Mouse (Mus musculus): Measurements from ENCODE around the gene Tmprss13.

Tmprss13 gene

DNA sequence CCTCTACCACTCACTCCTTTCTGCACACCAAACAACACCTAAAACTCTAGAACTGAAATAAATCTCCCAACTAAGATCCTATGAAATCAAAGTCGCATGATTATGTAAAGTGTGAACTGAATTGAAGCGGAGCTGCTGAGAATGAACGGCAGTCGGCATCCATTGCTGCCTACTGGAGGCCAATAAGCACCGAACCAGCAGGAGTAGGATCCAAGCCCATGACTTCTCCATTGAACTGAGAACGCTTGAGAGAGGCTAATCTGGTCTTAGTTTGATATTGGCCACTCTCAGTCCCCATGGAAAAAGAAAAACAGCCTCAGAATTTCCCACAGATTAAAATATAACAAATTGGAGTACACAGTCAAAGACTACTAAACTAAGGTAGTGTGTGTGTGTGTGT is 65.0 kb downstream of the Tmprss13 start:
- no peak for DNase-seq

DNA sequence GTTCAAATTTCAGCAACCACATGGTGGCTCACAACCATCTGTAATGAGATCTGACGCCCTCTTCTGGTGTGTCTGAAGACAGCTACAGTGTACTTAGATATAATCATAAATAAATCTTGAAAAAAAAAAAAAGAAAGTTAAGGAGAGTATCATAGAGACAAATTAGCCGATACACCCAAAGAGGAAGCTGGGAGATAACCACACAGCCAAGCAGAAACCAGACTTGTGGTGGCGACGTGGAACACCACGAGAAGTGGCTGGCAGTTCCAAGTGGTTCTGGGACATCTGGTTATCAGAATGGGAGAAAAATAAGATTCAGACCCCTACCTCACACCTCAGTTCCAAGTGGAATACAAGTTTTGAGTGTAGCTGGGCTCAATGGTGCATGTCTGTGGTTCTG is 67.8 kb downstream of the Tmprss13 start:
- no peak for DNase-seq

DNA sequence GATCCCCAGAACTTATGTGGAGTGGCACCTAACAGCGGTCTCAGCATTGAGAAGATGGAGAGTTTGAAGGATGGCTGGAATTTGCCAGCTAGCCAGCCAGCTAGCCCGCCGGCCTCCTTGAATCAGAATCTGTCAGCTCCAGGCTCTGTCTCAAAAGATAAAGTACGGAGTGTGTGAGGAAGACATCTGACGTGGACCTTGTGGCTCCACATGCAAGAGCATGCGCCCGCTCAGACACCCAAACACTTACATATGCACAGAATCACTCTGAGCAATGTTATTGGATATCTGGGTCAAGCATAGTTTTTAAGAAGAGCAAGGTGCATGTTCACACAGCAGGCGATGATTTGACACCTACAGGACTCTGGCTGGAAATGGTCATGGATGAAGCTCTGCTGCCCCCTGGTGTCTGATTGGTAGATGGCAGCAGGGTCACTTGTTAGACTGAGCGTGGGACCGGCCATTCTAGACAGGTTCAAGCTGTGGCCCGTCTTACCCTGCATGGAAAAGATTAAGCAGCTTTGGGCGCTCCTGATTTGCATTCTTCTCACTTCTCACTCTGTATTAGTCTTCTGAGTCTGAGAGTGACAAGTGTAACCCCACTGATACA is 69.6 kb downstream of the Tmprss13 start:
- peak; percentile 85 for DNase-seq

DNA sequence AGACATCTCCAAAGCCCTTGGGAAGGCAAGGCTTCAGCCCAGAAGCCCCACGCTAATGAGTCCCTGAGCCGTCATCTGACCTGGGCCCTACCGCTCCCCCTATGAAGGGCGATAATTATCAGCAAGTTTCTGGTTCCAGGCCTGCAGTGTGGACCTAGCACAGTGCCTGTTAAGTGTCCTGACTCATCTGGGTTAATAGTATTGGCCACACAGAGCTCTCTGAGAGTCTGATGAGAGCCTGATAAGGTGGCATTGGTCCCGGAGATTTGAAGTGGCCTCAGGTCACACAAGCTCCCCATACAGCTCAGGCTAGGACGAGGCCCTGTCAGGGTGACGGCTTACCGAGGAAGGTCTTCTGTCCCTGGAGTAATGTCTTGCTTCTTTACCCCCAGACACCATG is 70.7 kb downstream of the Tmprss13 start:
- DNase-seq: no peak

DNA sequence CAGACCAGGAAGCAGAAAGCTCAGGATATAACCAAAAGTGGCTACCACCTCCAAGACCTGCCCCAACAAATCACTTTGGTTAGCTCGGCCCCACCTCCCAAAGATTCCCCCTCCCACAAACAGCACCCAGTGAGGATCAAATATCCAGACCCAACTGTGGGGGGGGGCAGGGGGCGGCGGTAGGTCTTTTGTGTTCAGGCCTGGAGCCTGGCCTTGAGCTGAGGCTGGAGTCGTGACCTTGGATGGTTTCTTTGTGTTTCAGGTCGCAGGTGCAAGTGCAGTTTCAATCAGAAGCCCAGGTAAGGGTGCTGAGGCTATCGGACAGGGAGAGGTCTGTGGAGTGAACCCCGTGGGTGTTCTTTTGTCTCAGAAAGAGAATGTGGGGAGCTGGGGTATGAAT is 72.4 kb downstream of the Tmprss13 start:
- no peak for DNase-seq

DNA sequence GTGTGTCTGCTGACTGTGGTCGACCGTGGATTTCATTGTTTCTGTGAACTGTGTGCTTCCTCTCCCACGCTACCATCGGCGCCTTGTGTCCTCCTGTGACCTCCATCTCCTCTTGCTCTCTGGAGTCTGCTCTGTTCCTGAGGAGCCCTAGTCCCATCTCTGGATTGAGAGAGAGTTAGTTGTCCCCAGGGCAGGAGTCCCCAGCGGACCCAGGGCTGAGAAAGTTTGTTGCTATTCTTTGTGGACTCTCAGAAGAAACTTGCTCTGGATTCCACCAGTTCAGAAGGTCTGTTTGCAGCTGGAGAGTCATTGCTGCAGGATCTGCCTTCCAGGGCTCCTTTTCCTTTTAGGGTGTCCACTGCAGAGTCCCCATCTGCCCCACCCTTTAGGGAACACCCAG is 76.3 kb downstream of the Tmprss13 start:
- DNase-seq: no peak

DNA sequence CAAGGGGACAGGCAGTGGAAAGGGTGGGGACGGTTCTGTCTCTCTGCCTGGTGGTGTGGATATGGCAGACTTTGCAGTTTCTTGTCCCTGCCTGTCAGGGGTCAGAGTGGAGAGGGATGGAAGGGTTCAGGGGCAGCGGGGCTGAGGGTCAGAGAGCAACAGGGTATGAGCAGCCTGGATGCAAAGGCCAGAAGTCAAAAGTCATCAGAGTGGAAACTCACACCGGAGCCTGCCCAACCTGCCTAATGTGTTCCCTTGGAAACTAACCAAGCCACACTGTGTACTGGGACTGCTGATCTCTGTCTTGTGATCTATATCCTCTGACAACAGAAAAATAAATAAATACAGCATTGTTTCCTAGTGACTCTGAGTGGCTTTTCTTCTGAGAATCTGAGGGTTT is 76.9 kb downstream of the Tmprss13 start:
- no peak for DNase-seq

All from embryo, embryonic 11 days (tissue).